Mouse (Mus musculus) mouse trophoblast stem cell (cell line): ENCODE data around the gene Kif12.

Experiments
- in situ Hi-C, 2 experiments: fragments of 300-500 bp; cut with MseI, MboI; formaldehyde crosslinking; loops; 2 replicates in 1 of 2; 3 replicates in 1 of 2; pipeline ENCODE4 v1.15.1; 2025

Gene Kif12

GRCm38 (mm10) chr4:63171969-63172685 lies at the start of gene Kif12:
Kif12 (minus strand) TSS chr4:63172131.
- in situ Hi-C loops, result no loop called here

GRCm38 (mm10) chr4:63221096-63221958 lies 49.4 kb upstream of the Kif12 start:
- in situ Hi-C loops, result no loop called here

GRCm38 (mm10) chr4:63219635-63220034 lies 47.7 kb upstream of the Kif12 start:
- in situ Hi-C loops, result loop anchor here (5.0 kb wide), 1 partner anchor 88 kb away; no protein-coding TSS in a partner anchor

- in situ Hi-C loops, result loop anchor here (5.0 kb wide), 1 partner anchor 88 kb away; no protein-coding TSS in a partner anchor
Observed at GRCm38 (mm10) chr4:63219059-63219458, 47.1 kb upstream of the Kif12 start.

GRCm38 (mm10) chr4:63217513-63217912 lies 45.6 kb upstream of the Kif12 start:
- in situ Hi-C loops, result loop anchor here (5.0 kb wide), 1 partner anchor 90 kb away; no protein-coding TSS in a partner anchor

- in situ Hi-C loops, result loop anchor here (5.0 kb wide), 1 partner anchor 91 kb away; no protein-coding TSS in a partner anchor
Observed at GRCm38 (mm10) chr4:63216566-63216965, 44.6 kb upstream of the Kif12 start.

- in situ Hi-C loops, result loop anchor here (5.0 kb wide), 1 partner anchor 91 kb away; no protein-coding TSS in a partner anchor
Observed at GRCm38 (mm10) chr4:63215993-63216531, 44.1 kb upstream of the Kif12 start.

GRCm38 (mm10) chr4:63215185-63215992 lies 43.5 kb upstream of the Kif12 start:
- in situ Hi-C loops, result loop anchor here (5.0 kb wide), 1 partner anchor 92 kb away; no protein-coding TSS in a partner anchor

GRCm38 (mm10) chr4:63213907-63214621 lies 42.1 kb upstream of the Kif12 start, which contains the start of gene Col27a1:
Col27a1 (plus strand) TSS chr4:63214004.
- in situ Hi-C loops, result no loop called here

GRCm38 (mm10) chr4:63205583-63205982 lies 33.7 kb upstream of the Kif12 start:
- in situ Hi-C loops, result no loop called here

- in situ Hi-C loops, result no loop called here
Observed at GRCm38 (mm10) chr4:63203874-63204273, 31.9 kb upstream of the Kif12 start.

GRCm38 (mm10) chr4:63199366-63199765 lies 27.4 kb upstream of the Kif12 start:
- in situ Hi-C loops, result no loop called here

- in situ Hi-C loops, result no loop called here
Observed at GRCm38 (mm10) chr4:63194366-63194765, 22.4 kb upstream of the Kif12 start.

GRCm38 (mm10) chr4:63191641-63192040 lies 19.7 kb upstream of the Kif12 start:
- in situ Hi-C loops, result no loop called here

GRCm38 (mm10) chr4:63186281-63186870 lies 14.4 kb upstream of the Kif12 start:
- in situ Hi-C loops, result no loop called here

- in situ Hi-C loops, result no loop called here
Observed at GRCm38 (mm10) chr4:63181556-63181955, 9.6 kb upstream of the Kif12 start.

GRCm38 (mm10) chr4:63171122-63171521 lies 809 bp downstream of the Kif12 start:
- in situ Hi-C loops, result no loop called here

- in situ Hi-C loops, result no loop called here
Observed at GRCm38 (mm10) chr4:63170061-63170460, 1.9 kb downstream of the Kif12 start.

GRCm38 (mm10) chr4:63166323-63166722 lies 5.6 kb downstream of the Kif12 start:
- in situ Hi-C loops, result no loop called here

GRCm38 (mm10) chr4:63165636-63166035 lies 6.3 kb downstream of the Kif12 start:
- in situ Hi-C loops, result no loop called here
